Mouse (Mus musculus) hindbrain, embryonic 13.5 days (tissue): ENCODE measurements around the gene Gla. TPM values are rescaled to one million over a fixed set of nuclear protein-coding genes. Genes with fewer than 3 reads are reported as not detected.

Experiments
- ATAC-seq: fragments of 200-750 bp; cut with Nextera tagmentation; 2 replicates; pipeline ENCODE4 v1.8.0; 2017; ENCODE audit warnings: moderate TSS enrichment; ENCODE audit not compliant: low FRiP score
- H3K27ac ChIP-seq: fragments of 300-500 bp; sonication (generic); 2 replicates; pipeline ENCODE4 v1.5.1; 2015; ENCODE audit warnings: inconsistent platforms, mild to moderate bottlenecking, moderate library complexity
- H3K27me3 ChIP-seq: fragments of 300-500 bp; sonication (generic); 2 replicates; pipeline ENCODE4 v1.6.1; 2015; ENCODE audit warnings: mild to moderate bottlenecking, inconsistent platforms
- H3K36me3 ChIP-seq: fragments of 300-500 bp; sonication (generic); 2 replicates; pipeline ENCODE4 v1.6.1; 2015; ENCODE audit warnings: mild to moderate bottlenecking, inconsistent platforms
- H3K4me1 ChIP-seq: fragments of 300-500 bp; sonication (generic); replicated peaks from 2 replicates; pipeline ENCODE4 v1.6.1; 2015; ENCODE audit warnings: inconsistent platforms
- H3K4me2 ChIP-seq: fragments of 300-500 bp; sonication (generic); 2 replicates; pipeline ENCODE4 v1.6.1; 2015; ENCODE audit warnings: inconsistent platforms, mild to moderate bottlenecking, moderate library complexity
- H3K4me3 ChIP-seq: fragments of 300-500 bp; sonication (generic); 2 replicates; pipeline ENCODE4 v1.5.1; 2015; ENCODE audit warnings: mild to moderate bottlenecking, inconsistent platforms
- H3K9ac ChIP-seq: fragments of 300-500 bp; sonication (generic); 2 replicates; pipeline ENCODE4 v1.6.1; 2015; ENCODE audit warnings: mild to moderate bottlenecking, inconsistent platforms
- H3K9me3 ChIP-seq: fragments of 300-500 bp; sonication (generic); 2 replicates; pipeline ENCODE4 v1.6.1; 2016; ENCODE audit warnings: inconsistent platforms
- WGBS: fragments of 180-500 bp; shearing (Covaris S2); methylation state at CpG from one replicate; pipeline ENCODE4 v1.1.7; 2015; 5-methylcytosine and 5-hydroxymethylcytosine counted together
- polyA plus RNA-seq: library from polyadenylated mRNA; unstranded; fragments of >200 nt; fragmentation: Nextera tagmentation; extraction: Ambion mirVana; gene quantifications from 2 replicates; pipeline ENCODE4 v1.2.1, GENCODE M21; 2015

Gene Gla
- polyA plus RNA-seq, 1 experiment from 2014 or later, result 3.1 TPM

- peaks cover 17% of the 10 kb centered on the region for H3K4me1 ChIP-seq
- peak within 1 kb of the TSS; percentile 91 for H3K27ac ChIP-seq
- H3K4me2 ChIP-seq, result peak within 1 kb of the TSS; percentile 62
- 17% methylated on average over 45 of the region's 45 CpGs for WGBS
- no peaks in the 10 kb centered on the region; the same call in none of the 2 replicates for H3K36me3 ChIP-seq
- H3K27me3 ChIP-seq, result no peaks in the 10 kb centered on the region
- H3K9me3 ChIP-seq, result no peaks in the 10 kb centered on the region
- peak; percentile 98 for ATAC-seq
- peak within 1 kb of the TSS; percentile 76 for H3K9ac ChIP-seq
- H3K4me3 ChIP-seq, result peak within 1 kb of the TSS; percentile 52
These were observed 15.6 kb downstream of the Gla start, which contains the start of gene Rpl36a for GRCm38 (mm10) chrX:134585103-134586002. Rpl36a (plus strand) TSS chrX:134585654.

- Histone ChIP-seq H3K27me3 (no peaks in the 10 kb centered on the region), H3K27ac (no peak within 1 kb of the TSS), H3K4me1 (peaks cover 17% of the 10 kb centered on the region), H3K9ac (no peak within 1 kb of the TSS), H3K4me3 (no peak within 1 kb of the TSS), H3K36me3 (no peaks in the 10 kb centered on the region), H3K4me2 (no peak within 1 kb of the TSS), H3K9me3 (no peaks in the 10 kb centered on the region)
- no peak for ATAC-seq
- 81% methylated on average over 11 of the region's 11 CpGs for WGBS
These were observed 17.8 kb downstream of the Gla start, which contains the start of gene Btk for GRCm38 (mm10) chrX:134582888-134583669. Btk (minus strand) TSS chrX:134583570.

GRCm38 (mm10) chrX:134582270-134582669 lies 18.7 kb downstream of the Gla start:
- Histone ChIP-seq H3K4me1 (peaks cover 17% of the 10 kb centered on the region), H3K4me2 (no peak overlapping the region), H3K9me3 (no peaks in the 10 kb centered on the region), H3K9ac (no peak overlapping the region), H3K27me3 (no peaks in the 10 kb centered on the region), H3K36me3 (no peaks in the 10 kb centered on the region), H3K27ac (no peak overlapping the region), H3K4me3 (no peak overlapping the region)
- 84% methylated on average over 11 of the region's 11 CpGs for WGBS
- ATAC-seq, result no peak

- H3K9me3 ChIP-seq, result no peaks in the 10 kb centered on the region
- no peak for ATAC-seq
- H3K27ac ChIP-seq, result no peak overlapping the region
- H3K4me1 ChIP-seq, result peaks cover 7% of the 10 kb centered on the region; the same call in 1 of the 2 replicates
- no peak overlapping the region for H3K4me3 ChIP-seq
- 86% methylated on average over 14 of the region's 14 CpGs for WGBS
- no peak overlapping the region for H3K9ac ChIP-seq
- no peak overlapping the region for H3K4me2 ChIP-seq
- H3K27me3 ChIP-seq, result no peaks in the 10 kb centered on the region
- H3K36me3 ChIP-seq, result no peaks in the 10 kb centered on the region
These were observed 20.2 kb downstream of the Gla start for GRCm38 (mm10) chrX:134580528-134581305.

GRCm38 (mm10) chrX:134577896-134578295 lies 23.0 kb downstream of the Gla start:
- no peak for ATAC-seq
- 79% methylated on average over 4 of the region's 4 CpGs for WGBS
- no peaks in the 10 kb centered on the region for H3K36me3 ChIP-seq

GRCm38 (mm10) chrX:134566536-134567222 lies 34.2 kb downstream of the Gla start:
- H3K9ac ChIP-seq, result no peak overlapping the region
- H3K27me3 ChIP-seq, result no peaks in the 10 kb centered on the region
- H3K36me3 ChIP-seq, result no peaks in the 10 kb centered on the region
- no peak overlapping the region for H3K4me2 ChIP-seq
- WGBS, result 85% methylated on average over 8 of the region's 8 CpGs
- no peaks in the 10 kb centered on the region for H3K4me1 ChIP-seq
- H3K27ac ChIP-seq, result no peak overlapping the region
- no peak for ATAC-seq
- H3K4me3 ChIP-seq, result no peak overlapping the region
- no peaks in the 10 kb centered on the region for H3K9me3 ChIP-seq

More at GRCm38 (mm10) chrX:134577896-134578295, 23.0 kb downstream of the Gla start:
- Histone ChIP-seq H3K27me3 (no peaks in the 10 kb centered on the region), H3K9ac (no peak overlapping the region), H3K4me1 (no peaks in the 10 kb centered on the region), H3K4me3 (no peak overlapping the region), H3K9me3 (no peaks in the 10 kb centered on the region), H3K27ac (no peak overlapping the region), H3K4me2 (no peak overlapping the region)

- Histone ChIP-seq H3K4me3 (no peak overlapping the region), H3K9me3 (no peaks in the 10 kb centered on the region), H3K27me3 (no peaks in the 10 kb centered on the region), H3K9ac (no peak overlapping the region), H3K4me2 (no peak overlapping the region), H3K36me3 (no peaks in the 10 kb centered on the region), H3K4me1 (no peaks in the 10 kb centered on the region), H3K27ac (no peak overlapping the region)
- WGBS, result 89% methylated on average over 4 of the region's 4 CpGs
- no peak for ATAC-seq
These were observed 36.6 kb downstream of the Gla start for GRCm38 (mm10) chrX:134564326-134564725.

- Histone ChIP-seq H3K4me3 (no peak overlapping the region), H3K36me3 (no peaks in the 10 kb centered on the region), H3K4me1 (no peaks in the 10 kb centered on the region), H3K9me3 (no peaks in the 10 kb centered on the region), H3K9ac (no peak overlapping the region), H3K27me3 (no peaks in the 10 kb centered on the region), H3K4me2 (no peak overlapping the region), H3K27ac (no peak overlapping the region)
- ATAC-seq, result no peak
- 83% methylated on average over 6 of the region's 6 CpGs for WGBS
These were observed 46.5 kb downstream of the Gla start for GRCm38 (mm10) chrX:134554425-134554824.

GRCm38 (mm10) chrX:134553326-134553725 lies 47.6 kb downstream of the Gla start:
- no peak for ATAC-seq
- Histone ChIP-seq H3K9ac (no peak overlapping the region), H3K36me3 (no peaks in the 10 kb centered on the region), H3K4me3 (no peak overlapping the region), H3K4me1 (no peaks in the 10 kb centered on the region), H3K27me3 (no peaks in the 10 kb centered on the region), H3K9me3 (no peaks in the 10 kb centered on the region), H3K27ac (no peak overlapping the region), H3K4me2 (no peak overlapping the region)
- 93% methylated on average over 4 of the region's 4 CpGs for WGBS

GRCm38 (mm10) chrX:134550903-134551302 lies 50.0 kb downstream of the Gla start:
- Histone ChIP-seq H3K4me1 (no peaks in the 10 kb centered on the region), H3K36me3 (no peaks in the 10 kb centered on the region), H3K27ac (no peak overlapping the region), H3K9me3 (no peaks in the 10 kb centered on the region), H3K4me2 (no peak overlapping the region), H3K4me3 (no peak overlapping the region), H3K27me3 (no peaks in the 10 kb centered on the region), H3K9ac (no peak overlapping the region)
- ATAC-seq, result no peak
- 18% methylated on average over 5 of the region's 5 CpGs for WGBS

GRCm38 (mm10) chrX:134547330-134547729 lies 53.6 kb downstream of the Gla start:
- WGBS, result 92% methylated on average over 4 of the region's 4 CpGs
- Histone ChIP-seq H3K4me2 (no peak overlapping the region), H3K27ac (no peak overlapping the region), H3K36me3 (no peaks in the 10 kb centered on the region), H3K9ac (no peak overlapping the region), H3K4me3 (no peak overlapping the region), H3K27me3 (no peaks in the 10 kb centered on the region), H3K4me1 (no peaks in the 10 kb centered on the region), H3K9me3 (no peaks in the 10 kb centered on the region)
- no peak for ATAC-seq
